Mouse (Mus musculus) heart, adult 2 months (tissue): Measurements from ENCODE around the gene Esyt1.

ENCODE experiments used
- CTCF ChIP-seq: fragments of 200-600 bp; IDR thresholded peaks from 2 replicates; pipeline ENCODE4 v1.8.1; 2022; ENCODE audit warnings: antibody characterized with exemption, mild to moderate bottlenecking, moderate library complexity
- EP300 ChIP-seq: fragments of 200-500 bp; IDR thresholded peaks from 2 replicates; pipeline ENCODE4 v1.6.1; 2011; ENCODE audit warnings: low read depth, low read length, control low read depth; ENCODE audit not compliant: insufficient read depth
- POLR2A ChIP-seq: fragments of 200-500 bp; IDR thresholded peaks from 2 replicates; pipeline ENCODE4 v1.6.1; 2011; ENCODE audit warnings: mild to moderate bottlenecking, low read depth, low read length, control low read depth; ENCODE audit not compliant: insufficient read depth

- TF ChIP-seq POLR2A (no peak), EP300 (no peak), CTCF (no peak)
Measured at GRCm38 (mm10) chr10:128509203-128509602, 16.5 kb downstream of the Esyt1 start.
